Mouse (Mus musculus): ENCODE measurements around the gene Fcho2.

Gene Fcho2

DNA sequence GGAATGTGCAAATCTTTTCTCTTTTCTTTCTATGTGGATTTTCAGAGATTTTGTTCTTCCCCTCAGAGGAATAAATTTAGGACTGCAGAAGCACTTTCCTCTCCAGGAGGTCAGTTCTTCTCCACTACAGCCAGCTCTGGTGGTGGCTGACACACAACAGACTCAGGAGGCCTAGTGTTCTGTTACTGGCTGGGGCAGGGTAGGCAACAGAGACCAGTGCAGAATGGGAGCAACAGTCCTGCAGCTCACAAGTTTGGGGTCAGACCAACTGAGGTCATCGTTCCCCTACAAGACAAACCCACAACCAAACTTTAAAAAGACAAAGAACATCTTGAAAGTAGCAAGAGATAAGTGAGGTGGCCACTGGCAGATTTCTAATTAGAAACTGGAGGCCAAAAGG lies 104.6 kb downstream of the Fcho2 start:
- DNase-seq (ENCODE audit: low read depth) = no peak

- DNase-seq (ENCODE audit: low read depth) = no peak
These were observed 105.0 kb downstream of the Fcho2 start for GRCm38 (mm10) chr13:98710236-98710635.

GRCm38 (mm10) chr13:98705501-98705900 lies 109.7 kb downstream of the Fcho2 start:
- DNase-seq (ENCODE audit: low read depth) = no peak

- no peak for DNase-seq (ENCODE audit: low read depth)
These were observed 111.5 kb downstream of the Fcho2 start for GRCm38 (mm10) chr13:98703786-98704185.

DNA sequence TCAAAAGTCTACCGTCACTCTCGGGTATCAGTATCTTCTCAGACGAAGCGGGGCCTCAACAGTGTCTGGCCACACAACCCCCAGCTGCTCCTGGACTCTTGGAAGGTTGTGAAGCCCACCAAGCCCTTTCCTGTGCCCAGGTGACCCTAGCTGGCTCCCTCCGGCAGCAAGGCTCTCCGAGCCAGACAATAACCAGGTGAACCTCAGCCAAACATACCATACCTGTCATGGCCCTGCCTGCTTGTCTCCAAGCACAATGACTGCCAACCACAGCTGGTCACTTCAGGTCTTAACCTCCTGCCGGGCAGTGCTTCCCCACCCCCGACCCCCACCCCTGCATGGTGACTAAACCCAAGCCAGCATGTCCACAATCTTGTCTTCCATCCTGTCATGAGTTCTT lies 112.9 kb downstream of the Fcho2 start:
- DNase-seq (ENCODE audit: low read depth) = no peak

DNA sequence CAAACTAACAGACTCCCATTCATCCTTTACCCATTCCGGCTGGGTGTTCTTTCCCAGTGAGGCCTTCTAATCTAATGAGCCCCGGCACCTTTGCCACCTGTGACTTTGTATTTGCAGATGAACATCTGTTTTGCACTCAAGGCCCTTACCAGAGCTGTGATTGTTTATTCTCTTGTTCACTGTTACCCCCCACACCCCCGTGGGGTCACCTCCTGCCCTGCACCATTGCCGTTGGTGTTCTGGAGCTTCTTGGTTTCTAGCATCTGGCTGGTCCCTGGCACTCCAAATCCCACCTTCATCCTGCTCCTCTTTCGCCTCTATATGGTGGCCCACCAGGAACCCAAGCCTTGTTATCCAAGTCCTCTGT lies 114.0 kb downstream of the Fcho2 start:
- no peak for DNase-seq (ENCODE audit: low read depth)

DNA sequence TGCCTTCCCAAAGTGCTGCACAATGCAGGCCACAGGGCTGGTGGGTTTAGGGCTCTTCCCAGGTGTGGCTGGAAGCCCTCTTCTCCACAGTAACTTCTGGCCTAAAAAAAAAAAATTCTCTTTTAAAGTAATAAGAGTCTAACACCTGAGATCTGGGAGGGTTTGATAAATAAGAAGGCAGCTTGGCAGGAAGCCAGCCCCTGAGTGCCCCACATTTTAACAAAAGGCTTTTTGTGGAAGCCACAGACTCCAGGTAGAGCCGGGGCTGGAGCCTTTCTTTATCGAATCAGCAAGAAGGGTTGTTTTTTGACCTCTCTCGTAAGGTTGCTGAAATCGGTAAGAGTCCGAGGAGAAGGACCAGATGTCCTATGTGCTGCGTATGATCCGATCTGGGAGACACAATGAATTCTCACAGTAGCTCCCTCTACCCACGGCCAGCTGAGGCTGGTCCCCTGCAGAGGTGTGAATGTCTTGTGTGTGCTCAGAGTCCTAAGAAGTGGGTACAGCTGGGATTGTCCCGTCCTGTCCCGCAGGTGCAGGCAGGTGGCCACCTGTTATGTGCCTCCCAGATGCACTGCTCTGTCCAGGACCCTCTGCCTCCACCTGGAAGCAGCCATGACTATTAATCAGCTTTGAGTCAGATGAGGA lies 114.5 kb downstream of the Fcho2 start:
- DNase-seq (ENCODE audit: low read depth) = no peak

DNA sequence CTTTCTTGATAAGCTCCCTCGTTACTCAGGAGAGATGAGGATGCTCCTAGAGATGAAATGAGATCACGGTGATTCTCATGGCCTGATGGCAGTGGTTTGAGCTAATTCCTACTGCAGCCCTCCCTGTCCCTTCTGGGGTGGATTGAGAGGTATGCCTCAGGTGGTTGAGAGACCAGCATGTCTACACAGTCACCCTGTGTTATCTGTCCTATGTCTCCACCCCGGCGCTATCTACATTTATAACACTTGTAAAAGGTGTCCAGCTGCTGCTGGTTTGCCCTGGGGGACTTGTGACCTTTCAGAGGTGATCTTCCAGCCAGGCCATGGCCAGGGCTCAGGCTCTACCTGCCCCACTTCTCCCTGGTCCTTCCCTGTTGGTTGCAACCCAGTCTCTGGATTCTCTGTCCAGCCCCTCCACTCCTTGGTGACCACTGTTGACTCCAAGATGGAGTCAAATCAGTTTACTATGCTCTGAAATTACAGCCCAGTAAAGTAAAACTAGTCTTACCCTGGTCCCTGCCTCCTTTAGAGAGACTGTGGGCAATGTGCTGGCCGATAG lies 115.2 kb downstream of the Fcho2 start:
- DNase-seq (ENCODE audit: low read depth) = no peak

- no peak for DNase-seq (ENCODE audit: low read depth)
These were observed 116.1 kb downstream of the Fcho2 start for GRCm38 (mm10) chr13:98699051-98699744.

- no peak for DNase-seq (ENCODE audit: low read depth)
These were observed 118.5 kb downstream of the Fcho2 start for GRCm38 (mm10) chr13:98696716-98697115.

GRCm38 (mm10) chr13:98695546-98695945 lies 119.7 kb downstream of the Fcho2 start:
- no peak for DNase-seq (ENCODE audit: low read depth)

- no peak for DNase-seq (ENCODE audit: low read depth)
These were observed 120.4 kb downstream of the Fcho2 start, which contains the start of gene Tmem171 for GRCm38 (mm10) chr13:98694773-98695314. Tmem171 (minus strand) TSS chr13:98694834.

DNA sequence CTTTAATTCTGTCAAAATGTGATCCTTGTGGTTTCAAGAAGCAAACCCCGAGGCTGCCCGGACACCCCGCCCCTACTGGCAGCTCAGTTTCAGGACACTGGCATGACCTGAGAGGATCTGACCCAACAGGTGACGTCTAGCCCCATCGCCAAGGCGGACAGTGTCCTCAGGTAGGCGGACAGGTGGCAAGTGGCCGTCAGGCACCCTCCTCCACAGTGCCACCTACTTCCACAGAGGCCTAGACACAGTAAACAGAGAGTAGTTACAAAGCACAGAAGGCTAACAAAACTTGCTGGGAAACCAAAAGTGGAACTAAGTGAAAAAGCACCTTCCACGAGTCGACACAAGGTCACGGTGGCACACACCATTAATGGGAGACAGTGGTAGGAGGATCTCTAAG lies 121.9 kb downstream of the Fcho2 start:
- no peak for DNase-seq (ENCODE audit: low read depth)

DNA sequence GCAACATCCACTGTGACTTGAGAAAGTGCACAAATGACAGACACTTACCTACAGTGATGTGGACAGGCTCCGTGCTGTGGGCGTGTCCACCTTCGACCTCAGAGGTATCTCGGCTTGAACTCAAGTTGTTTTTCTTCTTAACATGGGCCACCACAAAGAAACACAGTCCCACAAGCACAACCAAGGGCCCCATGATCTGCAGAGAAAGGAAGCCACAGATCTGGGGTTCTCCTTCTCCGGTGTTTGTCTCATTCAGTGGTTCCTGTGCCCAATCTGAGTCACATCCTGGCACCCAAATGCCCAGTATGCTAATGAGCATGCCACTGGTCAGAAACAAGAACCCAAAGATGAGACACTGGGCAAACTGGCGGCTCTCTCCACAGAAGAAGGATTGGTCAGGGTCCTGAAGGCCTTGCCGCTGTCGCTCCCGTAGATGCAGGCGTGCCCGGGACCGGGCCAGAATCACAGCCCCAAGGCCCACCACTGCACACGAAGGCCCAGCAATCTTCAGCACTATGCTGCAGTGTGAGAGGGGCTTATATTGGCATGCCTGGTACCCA lies 123.2 kb downstream of the Fcho2 start:
- no peak for DNase-seq (ENCODE audit: low read depth)

- no peak for DNase-seq (ENCODE audit: low read depth)
These were observed 124.4 kb downstream of the Fcho2 start for GRCm38 (mm10) chr13:98690886-98691285.

DNA sequence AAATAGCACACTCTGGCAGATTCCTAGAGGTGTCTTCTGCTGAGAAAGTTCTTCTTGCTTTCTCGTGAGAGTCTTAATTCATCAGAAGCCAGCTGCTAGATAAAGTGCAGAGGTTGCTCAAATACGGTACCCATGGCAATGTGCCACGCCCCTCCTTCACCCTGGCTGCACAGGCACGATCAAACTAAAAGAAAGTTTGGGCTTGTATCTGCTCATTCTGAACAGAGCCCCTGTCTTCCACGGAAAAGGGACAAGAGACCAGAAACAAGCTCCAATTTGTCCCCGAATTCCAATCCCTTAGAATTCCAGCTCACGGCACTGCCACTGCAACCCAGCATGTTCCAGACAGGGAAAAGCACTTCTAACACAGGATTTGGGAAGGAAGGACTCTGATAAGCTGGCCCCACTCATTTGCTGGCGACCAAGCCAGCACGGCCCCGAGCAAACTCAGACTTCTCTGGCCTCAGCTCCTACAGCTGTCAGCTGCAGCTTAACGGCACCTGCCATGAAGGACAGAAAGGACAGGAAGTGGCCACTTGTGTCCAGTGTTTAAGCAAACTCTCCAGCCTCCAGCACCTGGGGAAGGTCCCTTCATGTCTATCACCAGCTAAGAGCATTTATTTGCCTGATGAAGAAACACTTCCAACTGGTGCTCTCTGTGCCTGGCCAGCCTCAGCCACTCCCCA lies 125.5 kb downstream of the Fcho2 start:
- DNase-seq (ENCODE audit: low read depth) = no peak

DNA sequence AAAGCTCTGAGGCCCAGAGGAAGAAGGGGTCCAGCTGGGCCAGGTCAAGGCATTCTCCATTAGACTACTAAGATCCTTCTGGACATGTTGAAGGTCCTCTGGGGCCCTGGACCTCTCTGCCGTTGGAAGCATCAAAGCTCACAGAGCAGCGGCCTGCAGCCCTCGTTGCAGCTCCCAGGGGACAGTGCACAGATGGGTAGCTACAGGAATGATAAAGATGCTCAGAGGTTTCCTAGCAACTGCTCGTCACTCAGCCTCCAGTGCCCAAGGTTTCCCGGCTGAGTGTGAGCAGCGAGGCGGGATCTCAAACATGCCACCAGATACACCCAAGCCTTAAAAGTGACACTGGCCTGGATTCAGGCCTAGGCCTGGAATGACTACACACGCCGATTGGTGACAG lies 127.3 kb downstream of the Fcho2 start:
- no peak for DNase-seq (ENCODE audit: low read depth)

- DNase-seq (ENCODE audit: low read depth) = no peak
These were observed 130.9 kb downstream of the Fcho2 start for GRCm38 (mm10) chr13:98684144-98684900.

DNA sequence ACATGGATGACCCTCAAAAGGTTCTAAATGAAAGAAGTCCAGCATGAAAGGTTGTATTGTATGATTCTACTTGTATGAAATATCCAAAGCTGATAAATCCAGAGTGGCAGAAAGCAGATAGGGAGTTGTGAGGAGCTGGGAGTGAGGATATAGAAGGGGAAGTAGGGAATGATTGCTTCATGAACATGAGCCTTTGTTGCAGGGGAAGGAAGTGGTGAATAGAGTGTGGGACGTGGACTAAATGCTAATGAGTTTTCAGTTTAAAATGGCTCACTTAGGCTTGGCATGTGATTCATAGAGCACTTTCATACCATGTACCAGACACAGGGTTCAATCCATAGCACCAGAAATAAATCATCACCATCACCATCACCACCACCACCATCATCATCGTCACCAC lies 131.8 kb downstream of the Fcho2 start:
- DNase-seq (ENCODE audit: low read depth) = no peak

DNA sequence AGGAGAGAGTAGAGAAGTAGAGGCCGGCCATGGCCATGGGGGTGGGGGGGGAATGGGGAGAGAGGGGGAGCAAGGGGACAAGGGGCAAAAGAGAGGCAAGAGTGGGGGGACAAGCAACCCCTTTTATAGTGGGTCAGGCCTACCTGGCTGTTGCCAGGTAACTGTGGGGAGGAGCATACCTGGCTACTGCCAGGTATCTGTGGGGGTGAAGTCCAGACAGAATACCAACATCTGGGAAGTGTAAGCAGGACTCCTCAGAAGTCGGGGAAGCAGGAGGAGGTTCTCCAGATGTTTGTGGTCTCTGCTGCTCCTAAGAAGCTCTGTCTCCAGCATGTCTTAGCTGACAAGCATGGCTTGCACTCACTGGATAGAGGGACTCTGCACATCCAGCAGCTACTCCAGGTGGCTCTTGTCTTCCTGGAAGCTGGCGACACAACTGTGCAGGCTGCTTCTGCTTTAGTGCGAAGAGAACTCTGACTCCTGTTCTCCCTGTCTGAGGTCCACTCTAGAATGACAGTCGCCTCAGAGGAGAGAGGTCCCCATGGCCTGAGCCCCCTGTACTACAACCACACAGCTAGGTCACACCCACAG lies 134.7 kb downstream of the Fcho2 start:
- DNase-seq (ENCODE audit: low read depth) = no peak

DNA sequence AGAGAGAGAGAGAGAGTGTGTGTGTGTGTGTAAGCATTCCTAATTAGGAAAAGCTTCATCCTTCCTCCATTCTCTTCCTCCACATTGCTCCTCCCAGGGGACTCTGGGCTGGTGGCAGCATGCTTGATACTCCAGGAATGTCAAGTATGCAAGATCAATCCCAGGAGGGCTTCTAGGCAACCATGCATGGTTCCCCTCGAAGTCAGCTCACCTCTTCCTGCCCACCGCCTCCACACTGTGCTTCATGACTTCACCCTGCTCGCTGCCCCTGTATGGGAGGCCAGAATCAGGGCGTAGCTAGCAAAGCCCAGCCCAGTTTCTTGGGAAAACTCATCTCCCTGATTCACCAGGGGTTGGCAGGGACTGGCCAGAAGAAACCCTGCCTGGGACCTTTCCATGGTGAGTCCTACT lies 135.6 kb downstream of the Fcho2 start:
- DNase-seq (ENCODE audit: low read depth) = no peak

Data from c-Kit-positive CD71-negative TER-119-negative erythroid progenitor cells, embryonic 14.5 days (primary cell).